Mouse (Mus musculus): ENCODE measurements around the gene Exoc2.
A peak's percentile ranks its signal among the peaks of the same experiment; 100 is the strongest.

The Exoc2 gene

DNA sequence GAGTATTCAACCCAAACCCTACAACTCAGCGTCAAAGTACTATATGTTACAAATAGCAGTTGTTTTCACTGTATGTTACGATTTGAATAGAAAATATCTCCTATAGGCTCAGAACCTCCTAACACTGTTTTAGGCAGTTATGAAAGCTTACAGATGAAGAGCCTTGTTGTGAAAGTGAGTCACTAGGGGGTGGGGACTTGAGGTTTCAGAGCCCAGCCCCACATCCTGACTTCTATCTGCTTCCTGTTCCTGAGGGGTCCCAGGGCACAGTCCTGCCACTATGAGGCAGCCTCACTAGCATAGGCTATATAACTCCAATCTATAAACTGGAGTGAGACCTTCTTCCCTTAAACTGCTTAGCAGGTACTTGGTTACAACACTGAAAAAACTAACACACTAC lies 1.8 kb downstream of the Exoc2 start:
- DNase-seq (ENCODE audit: low spot score in 2 of 2): peak; percentile 65 to 71

DNA sequence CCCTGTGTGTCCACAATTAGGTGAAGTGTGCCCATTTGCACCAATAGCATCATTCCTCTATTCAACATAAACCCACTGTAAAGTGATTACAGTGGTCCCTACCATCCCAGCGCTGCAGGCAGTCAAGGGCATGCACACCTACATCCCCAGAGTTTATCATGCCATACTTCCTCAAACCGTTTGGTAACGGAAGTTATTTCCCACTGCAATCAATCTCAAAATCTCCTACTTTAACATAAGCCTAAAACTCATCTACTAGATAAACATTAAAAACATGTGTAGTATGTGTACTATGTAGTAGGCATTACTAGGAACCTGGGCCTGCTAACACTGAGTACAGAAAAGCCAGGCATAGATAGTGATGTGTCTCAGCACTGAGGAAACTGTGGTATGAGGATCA lies 2.8 kb downstream of the Exoc2 start:
- no peak for DNase-seq (ENCODE audit: low spot score in 2 of 2)

DNA sequence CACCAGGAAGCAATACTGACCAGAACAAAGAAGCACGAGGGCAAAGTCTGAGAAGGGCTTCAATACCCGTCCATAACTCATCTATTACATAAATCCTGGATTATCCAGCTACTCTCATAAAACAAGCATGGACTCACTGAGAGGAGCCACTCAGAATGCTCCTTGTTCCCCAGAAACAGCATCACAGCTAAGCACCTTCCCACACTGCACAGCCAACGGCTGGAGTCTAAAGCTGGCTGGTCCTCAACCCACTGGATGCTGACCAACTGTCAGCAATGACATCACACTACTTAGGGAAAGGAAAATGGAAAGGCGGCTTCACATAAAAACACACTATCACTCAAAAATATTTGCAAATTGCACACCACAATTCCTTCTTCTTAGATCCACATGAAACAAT lies 5.6 kb downstream of the Exoc2 start:
- no peak for DNase-seq (ENCODE audit: low spot score in 2 of 2)

DNA sequence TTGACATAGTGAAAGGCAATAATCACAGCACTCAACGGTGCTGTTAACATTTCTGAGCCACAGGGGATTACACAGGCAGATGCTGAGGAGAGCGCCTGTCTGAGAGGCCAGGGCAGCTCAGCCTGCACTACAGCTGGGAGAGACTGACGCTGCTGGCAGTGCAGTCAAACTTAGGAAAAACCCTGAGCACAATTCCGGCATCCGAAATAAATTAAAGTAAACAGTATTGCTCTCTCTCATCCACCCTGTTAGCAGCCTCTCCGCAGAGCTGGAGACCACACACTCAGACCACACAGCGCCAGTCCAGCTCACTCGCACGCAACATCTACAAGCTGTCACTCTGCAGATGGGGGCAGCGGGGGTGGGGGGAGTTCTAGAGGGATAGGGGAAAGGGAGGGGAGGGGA lies 7.4 kb downstream of the Exoc2 start:
- no peak for DNase-seq (ENCODE audit: low spot score in 2 of 2)

DNA sequence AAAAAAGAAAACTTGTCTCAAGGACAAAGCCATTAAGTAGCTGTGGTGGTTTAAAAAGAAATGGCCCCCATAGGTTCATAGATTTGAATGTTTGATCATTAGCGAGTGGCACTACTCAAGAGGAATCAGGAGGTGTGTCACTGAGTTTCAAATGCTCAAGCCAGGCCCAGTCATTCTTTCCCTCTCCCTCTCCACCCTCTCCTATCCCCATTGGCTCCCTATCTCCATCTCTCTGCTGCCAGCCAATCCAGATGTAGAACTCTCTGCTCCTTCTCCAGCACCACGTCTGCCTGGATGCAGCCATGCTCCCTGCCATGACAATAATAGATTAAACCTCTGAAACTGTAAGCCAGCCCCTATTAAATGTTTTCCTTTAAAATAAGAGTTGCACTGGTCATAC lies 12.0 kb downstream of the Exoc2 start:
- DNase-seq (ENCODE audit: low spot score in 2 of 2): no peak

DNA sequence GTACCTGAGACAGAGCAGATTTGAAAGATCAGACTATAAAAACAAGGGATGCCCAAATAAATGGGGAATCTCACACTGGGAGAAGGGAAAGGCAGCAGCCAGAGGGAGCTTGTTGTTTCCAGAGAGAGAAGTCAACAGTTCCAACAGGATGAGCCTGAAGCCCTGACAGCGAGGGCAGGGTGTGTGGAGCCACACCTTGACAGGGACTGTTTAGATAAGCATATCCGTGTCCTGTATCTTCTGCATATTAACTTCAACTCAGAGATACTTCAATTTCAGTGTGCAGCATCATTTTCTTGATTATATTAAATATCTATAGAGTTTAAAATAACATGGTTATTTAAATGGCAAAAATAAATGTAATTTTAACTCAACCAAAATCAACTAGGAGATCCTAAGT lies 13.2 kb downstream of the Exoc2 start:
- no peak for DNase-seq (ENCODE audit: low spot score in 2 of 2)

DNA sequence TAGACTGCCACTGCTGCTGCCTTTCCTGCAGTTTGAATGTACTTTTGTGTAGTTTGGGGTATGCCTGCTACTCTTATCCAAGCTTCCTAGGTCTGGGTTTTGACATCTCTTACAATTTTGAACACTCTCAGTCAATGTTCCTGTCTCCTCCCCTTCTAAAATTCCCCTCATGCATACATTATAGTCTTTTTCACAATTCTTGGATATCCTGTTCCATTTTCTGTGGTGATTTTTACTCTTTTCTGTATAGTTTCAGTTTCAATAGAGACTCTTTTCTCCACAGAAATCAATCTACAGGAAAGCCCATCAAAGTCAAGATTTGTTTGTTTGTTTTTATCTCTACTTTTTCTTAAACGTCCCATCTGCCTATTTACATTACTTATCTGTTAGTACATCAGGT lies 20.3 kb downstream of the Exoc2 start:
- DNase-seq (ENCODE audit: low spot score in 2 of 2): no peak

DNA sequence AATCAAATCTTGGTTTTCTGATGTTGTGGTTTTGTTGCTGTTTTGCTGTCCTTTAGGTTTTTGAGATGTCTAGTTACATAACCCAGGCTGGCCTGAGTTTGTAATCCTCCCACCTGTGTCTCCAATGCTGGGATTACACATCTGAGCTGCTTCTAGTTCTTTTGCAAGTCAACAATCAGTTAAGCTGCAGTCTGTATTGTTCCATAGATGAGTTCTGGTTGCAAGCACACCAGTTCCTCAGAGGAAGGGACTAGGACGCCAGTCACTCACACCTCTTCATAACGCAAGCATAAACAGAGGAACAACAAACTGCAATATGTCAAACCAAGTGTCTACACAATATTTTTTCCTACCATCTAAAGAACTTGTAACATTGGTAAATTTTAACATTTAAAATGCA lies 21.8 kb downstream of the Exoc2 start:
- DNase-seq (ENCODE audit: low spot score in 2 of 2): no peak

DNA sequence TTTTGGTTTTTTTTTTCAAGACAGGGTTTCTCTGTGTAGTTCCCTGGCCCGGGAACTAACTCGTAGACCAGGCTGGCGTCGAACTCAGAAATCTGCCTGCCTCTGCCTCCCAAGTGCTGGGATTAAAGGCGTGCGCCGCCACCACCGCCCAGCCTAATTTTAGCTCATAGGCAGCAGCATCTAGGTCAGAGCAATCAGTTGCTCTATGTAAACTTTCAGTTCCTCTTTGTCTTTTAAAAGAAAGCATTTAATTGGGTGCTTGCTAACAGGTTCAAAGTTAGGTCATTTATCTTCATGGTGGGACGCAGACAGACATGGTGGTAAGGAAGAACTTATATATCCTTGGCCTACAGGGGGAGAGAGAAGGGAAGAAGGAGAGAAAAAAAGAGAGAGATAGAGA lies 24.7 kb downstream of the Exoc2 start:
- DNase-seq (ENCODE audit: low spot score in 2 of 2): no peak

DNA sequence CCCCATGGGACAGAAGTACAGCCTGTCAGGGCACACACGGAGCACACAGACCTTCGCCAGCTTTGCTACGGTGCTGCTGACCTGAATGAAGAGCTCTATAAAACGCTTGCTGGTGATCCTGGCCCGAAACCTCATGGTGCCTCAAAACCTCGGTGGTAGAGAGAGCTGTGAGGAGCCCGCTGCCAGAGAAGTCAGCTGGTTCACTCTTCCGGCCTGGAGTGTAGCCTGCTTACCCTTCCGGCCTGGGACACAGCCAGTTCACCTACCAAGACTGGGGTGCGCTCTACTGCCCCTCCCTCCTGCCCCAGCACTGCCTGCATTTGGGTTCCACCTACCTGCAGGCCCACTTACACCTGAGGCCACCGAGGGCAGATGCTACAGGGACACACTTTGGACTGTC lies 26.4 kb downstream of the Exoc2 start, which contains the start of gene Hus1b:
TSS of gene Hus1b (minus strand) at position 220 of the 400 bp plus-strand sequence.
- DNase-seq (ENCODE audit: low spot score in 2 of 2): no peak

DNA sequence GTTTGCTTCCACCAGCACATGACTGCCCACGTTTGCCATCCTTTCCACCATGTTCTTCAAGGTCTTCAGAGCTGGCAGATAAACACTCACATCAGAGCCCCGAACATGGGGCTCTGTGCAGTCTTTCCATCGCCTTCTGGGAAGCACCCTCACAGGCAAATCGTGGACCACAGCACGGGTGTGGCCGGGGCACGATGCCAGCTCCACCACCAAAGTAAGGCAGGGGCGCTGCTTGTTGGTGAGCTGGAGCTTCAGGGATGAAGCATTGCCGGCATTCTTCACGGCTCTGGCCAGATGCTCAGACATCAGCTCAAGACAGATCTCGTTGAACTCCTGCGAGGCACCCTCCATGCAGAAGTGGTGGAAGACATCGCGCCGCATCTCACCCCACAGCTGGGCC lies 26.8 kb downstream of the Exoc2 start:
- DNase-seq (ENCODE audit: low spot score in 2 of 2): no peak

DNA sequence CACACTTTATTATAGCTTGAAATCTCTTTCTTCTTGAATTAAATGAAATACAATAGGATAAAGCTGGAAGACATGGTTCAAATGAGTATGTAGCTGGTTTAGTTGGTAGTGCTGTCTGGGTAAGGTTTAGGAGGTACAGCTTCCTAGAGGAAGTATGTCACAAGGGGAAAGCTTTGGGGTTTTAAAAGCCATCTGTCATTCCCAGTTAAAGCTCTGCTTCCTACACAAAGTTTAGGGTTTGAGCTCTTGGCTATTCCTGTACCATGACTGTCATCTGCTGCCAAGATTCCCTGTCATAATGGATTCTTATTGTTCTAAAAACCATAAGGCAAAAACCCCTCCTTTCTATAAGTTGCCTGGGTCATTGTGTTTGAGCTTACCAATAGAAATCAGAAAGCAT lies 28.1 kb downstream of the Exoc2 start:
- no peak for DNase-seq (ENCODE audit: low spot score in 2 of 2)

DNA sequence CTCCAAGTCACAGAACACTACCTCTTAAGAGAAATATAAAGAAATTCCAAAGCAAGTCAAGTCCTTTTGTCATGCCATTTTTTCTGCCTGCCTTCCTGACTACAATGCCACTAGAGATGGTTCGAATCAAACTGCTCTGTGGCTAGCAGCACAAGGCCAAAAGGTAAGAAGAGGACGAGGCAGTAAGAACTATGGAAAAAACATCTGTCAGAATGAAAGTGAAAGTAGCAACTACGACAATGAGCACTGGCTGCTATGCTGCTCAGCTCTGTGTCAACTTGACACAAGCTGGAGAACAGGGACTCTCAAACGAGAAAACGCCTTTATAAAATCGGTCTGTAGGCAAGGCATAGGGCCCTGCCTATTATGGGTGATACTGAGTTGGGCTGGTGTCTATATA lies 40.9 kb downstream of the Exoc2 start:
- no peak for DNase-seq (ENCODE audit: low spot score in 2 of 2)

DNA sequence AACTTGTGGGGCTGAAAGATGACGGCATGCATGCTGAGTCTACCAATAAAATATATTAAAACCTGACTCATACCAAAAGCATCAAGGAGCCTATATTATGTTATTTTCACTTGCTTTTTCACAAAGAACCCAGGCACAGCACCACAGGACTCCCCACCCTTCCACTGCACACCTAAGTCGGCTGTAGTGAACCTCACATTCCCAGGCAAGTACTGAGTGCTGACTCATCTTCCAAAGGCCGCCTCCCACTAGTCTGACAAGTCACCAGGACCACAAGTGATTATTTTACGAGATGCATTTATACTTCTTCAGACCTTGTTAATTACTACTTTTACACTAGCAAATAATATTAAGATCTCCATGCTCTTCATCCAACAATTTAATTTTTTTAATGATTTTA lies 42.3 kb downstream of the Exoc2 start:
- no peak for DNase-seq (ENCODE audit: low spot score in 2 of 2)

DNA sequence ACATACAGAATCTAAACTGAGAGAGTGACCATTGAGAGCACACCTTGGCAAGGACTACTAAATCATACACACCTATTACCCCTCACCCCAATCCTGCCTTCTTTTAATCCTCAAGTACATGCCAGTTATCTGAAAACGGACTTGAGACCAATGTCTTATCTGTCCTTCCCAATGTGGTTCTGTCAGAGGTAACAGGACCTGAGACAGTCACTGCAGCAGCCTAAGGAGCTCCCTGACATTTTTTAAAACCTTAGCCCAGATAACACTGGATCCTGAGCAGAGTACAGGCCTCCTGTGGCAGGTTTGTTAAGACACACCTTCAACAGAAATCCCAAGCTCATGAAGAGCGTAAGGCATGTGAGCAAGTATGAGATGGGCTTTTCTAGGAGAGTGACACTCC lies 44.8 kb downstream of the Exoc2 start:
- DNase-seq (ENCODE audit: low spot score in 2 of 2): no peak

DNA sequence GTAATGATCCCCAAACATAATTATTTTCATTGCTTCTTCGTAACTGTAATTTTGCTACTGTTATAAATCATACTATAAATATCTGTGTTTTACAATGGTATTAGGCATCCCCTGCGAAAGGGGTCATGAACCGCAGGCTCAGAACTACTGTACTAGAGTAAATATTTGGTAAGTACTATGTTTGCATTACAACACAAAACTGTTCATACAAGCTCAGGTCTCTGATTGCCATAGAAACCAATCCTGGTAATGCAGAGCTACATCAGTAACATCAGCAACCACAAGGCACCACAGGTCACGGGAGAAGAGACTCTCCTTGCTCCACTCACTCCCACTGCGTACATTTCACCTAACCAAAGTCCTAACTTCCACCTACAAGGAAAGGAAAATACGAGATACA lies 49.6 kb downstream of the Exoc2 start:
- no peak for DNase-seq (ENCODE audit: low spot score in 2 of 2)

DNA sequence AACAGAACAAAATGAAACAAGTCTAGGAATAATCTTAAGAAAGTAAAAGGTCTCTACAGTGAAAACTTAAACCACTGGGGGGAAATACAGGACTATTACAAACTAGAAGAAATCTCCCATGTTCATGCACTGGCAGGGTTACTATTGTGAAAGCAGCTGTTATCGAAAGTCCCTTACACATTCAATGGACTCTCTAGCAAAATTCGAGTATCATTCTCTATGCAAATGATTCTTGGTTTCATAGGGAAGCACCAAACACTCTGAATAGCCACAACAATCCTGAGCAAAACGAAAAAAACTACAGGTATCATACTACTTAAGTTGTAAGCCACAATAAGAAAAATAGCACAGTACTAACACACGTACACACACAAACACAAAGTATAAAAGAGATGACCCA lies 52.0 kb downstream of the Exoc2 start:
- DNase-seq (ENCODE audit: low spot score in 2 of 2): no peak

DNA sequence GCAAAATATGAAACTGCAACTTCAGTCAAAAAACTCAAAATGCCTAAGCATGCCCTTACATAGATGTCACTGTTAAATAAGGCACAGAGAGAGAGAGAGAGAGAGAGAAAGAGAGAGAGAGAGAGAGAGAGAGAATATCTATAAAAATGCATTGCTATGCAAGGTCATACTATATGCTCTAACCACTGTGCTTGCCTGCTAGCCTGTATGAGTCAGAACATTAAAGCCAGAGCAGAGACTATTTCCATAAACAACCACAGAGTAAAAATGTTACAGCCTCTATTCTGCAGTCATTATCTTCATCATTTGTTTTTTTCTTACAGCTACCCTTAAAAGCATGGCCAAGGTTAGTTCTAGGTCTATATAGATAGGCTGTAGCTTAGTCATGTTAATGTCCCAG lies 60.1 kb downstream of the Exoc2 start:
- DNase-seq (ENCODE audit: low spot score in 2 of 2): no peak

DNA sequence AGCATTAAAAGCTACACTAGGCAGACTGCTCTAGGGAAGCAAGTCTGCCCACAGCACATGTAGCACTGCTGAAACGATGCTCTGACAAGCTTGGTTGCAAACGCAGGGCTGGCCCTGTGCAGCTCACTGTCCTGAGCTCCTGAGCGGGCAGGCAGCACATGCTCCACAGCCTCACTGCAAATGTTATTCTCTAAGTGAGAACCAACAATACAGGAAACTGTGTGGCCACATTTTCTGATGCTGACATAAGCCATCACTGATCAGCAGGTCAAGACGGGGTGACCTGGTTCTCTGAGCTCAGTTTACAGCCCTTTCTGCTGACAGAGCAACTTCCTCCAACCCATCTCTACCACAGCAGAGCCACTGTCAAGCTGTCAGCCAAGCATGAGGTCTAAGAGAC lies 60.9 kb downstream of the Exoc2 start:
- DNase-seq (ENCODE audit: low spot score in 2 of 2): no peak

DNA sequence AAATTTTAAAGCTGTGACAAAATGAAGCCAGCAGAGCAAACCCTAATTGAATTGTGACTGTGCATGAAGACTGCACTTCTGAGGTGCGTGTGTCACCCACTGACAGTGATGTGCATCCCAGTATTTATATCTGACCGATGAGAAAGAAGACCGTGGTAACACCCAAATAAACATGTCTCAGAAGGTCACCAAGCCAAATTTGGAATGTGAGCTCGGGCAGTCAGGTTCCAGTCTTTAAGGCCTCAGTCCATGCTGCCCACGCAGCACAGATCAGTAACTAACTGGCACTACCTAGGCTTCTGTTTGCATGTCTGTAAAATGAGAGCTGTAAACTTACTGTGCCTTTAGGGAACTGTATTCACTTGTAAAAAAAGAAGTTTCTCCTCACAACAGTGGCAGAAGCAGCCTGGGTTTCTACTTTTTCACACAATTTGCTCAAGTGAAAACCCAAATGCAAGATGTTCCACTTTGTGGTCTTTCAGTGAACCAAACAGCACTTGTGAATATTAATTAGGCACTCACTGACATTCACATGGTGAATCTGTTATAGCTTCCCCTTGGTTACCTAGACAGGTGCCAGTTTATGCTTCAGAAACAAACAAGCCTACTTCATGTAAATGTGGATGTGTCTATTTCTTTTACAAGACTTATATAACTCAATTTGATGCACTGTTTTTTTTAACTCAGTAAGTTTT lies 61.8 kb downstream of the Exoc2 start:
- no peak for DNase-seq (ENCODE audit: low spot score in 2 of 2)

DNA sequence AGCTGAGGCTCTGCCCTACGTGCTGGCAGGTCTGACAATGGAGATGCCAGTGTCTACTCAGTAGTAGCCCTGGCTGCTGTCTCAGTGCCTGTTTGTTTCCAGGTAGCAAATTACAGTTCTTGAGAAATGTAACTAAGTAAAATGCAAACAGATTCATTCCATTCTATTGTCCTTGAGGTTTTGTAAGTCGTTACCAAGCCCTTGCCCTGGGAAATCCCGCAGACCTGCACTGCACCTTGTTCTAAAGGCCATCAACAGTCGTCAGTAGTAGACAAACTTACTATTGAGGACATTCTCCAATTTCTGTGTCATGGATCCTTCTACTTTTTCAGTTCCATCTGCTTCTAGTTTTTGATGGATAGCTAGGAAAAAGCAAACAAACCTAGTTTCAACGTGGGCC lies 63.0 kb downstream of the Exoc2 start:
- DNase-seq (ENCODE audit: low spot score in 2 of 2): no peak

DNA sequence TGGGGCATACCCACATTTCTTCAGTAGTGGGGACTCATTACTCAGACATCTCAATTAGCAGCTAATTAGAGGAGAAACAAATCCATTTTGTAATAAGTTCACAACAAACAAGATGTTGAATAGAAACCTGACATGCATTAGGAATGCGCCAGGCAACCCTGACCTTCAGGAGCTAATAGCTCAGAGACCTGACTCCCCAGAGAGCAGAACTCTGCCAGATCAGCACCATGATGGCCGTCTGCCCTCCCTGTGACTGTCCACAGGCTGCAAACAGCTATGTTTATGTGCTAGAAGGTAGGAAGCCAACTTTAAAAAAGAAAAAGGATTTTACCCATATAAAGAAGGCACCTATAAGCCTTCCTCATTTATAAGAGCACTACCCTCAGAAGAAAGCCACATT lies 71.6 kb downstream of the Exoc2 start:
- DNase-seq (ENCODE audit: low spot score in 2 of 2): no peak

DNA sequence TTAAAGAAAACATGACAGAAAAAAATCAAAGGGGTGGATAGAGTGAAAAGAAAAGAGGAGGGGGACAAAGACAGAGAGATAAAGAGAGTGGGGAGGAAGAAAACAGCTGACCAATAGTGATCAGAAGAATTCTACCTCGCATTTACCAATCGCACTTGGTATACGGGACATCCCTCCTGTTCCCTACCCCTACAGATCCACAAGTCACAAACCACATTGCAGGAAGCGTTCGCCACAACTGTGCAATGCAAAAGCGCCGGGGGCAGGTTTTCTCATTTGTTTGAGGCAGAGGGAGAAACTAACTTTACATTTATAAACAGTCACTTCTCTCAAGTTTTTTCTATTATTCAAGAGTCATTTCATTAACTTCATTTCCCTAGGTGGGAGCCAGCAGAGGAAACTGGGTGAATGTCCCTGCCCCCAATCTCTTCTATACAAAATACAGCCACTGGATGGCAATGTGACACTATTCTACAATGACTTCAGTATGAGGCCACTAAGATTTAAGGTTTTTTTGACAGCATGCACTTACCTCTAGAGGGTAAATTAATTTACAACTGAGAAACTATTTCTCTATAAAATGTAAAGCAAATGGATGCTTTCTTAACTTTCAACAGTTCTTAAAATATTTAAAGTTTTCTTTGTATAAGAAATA lies 72.4 kb downstream of the Exoc2 start:
- peak in 1 of 2 experiments; percentile 24 for DNase-seq (ENCODE audit: low spot score in 2 of 2)
